Mouse (Mus musculus): Measurements from ENCODE around the gene Tspan15.

DNA sequence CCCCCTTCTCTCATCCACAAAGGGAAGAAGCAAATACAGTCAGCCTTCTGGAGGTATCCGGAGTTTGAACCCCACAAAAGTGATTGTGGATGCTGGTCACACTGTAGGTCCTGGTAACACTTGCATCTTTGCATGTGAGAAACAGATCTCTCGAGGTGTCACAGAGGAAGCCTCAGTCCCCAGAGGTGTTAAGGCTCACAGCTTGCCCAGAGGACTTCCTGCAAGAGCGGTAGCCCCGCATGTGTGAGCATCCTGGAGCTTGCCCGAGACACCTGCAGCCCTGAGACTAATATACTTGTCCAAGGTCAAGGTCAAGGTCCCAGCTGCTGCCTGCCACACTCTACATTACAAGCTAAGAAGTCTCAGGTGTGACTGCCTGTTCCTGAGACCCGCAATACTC is 36.1 kb downstream of the Tspan15 start:
- no peak for TF ChIP-seq NANOG (IDR thresholded peaks at IDR 0.05; ENCODE audit: borderline replicate concordance, low read length)
- no peak for TF ChIP-seq CTCF (conservative IDR thresholded peaks at IDR 0.05; ENCODE audit: low read length)
- no peak for TF ChIP-seq POU5F1 (IDR thresholded peaks at IDR 0.05; ENCODE audit: borderline replicate concordance, low read length)

Data from E14TG2a.4 (cell line).